Mouse (Mus musculus) G1E (cell line): ENCODE results near the gene Mlycd.

ENCODE experiments used
- CTCF ChIP-seq: IDR thresholded peaks from 2 replicates; pipeline ENCODE4 v1.5.1; 2012; ENCODE audit warnings: low read depth, low read length, inconsistent platforms, mixed read lengths
- GATA1 ChIP-seq: IDR thresholded peaks from 2 replicates; pipeline ENCODE4 v1.6.1; 2012; ENCODE audit warnings: borderline replicate concordance, low read length, inconsistent platforms, mixed read lengths
- GATA2 ChIP-seq: IDR thresholded peaks from 2 replicates; pipeline ENCODE4 v1.6.1; 2012; ENCODE audit warnings: low read depth, low read length, inconsistent platforms, borderline replicate concordance
- POLR2AphosphoS5 ChIP-seq: IDR thresholded peaks from 2 replicates; pipeline ENCODE4 v1.6.1; 2012; ENCODE audit warnings: low read depth, low read length, inconsistent platforms; ENCODE audit not compliant: insufficient replicate concordance

- TF ChIP-seq CTCF (no peak), GATA1 (no peak), POLR2AphosphoS5 (no peak), GATA2 (no peak)
These were observed 61.4 kb downstream of the Mlycd start for GRCm38 (mm10) chr8:119456045-119456444.
